Mouse (Mus musculus) megakaryocyte, adult 5-6 weeks (primary cell): ENCODE measurements around the gene Map3k5. TPM values are rescaled to one million over a fixed set of nuclear protein-coding genes. Genes with fewer than 3 reads are reported as not detected.

Experiments
- ATAC-seq: 2 replicates; pipeline ENCODE4 v1.8.0; 2016; ENCODE audit warnings: mild to moderate bottlenecking, inconsistent platforms; ENCODE audit not compliant: poor library complexity, severe bottlenecking
- total RNA-seq, 2 experiments: library from RNA; stranded (forward) in 1 of 2; stranded (reverse) in 1 of 2; fragments of 153-499, 151-499 nt in 1 of 2; fragments of 221-1000, 200-1000 nt in 1 of 2; gene quantifications; 2 replicates each; pipeline versions ENCODE4 v1.2.3 to v1.2.4; 2015 to 2017

The Map3k5 gene
- total RNA-seq, 2 experiments from 2014 or later, result 25.4 to 36.7 TPM

GRCm38 (mm10) chr10:19933511-19934383 is 525 bp upstream of the Map3k5 start:
- peak; percentile 86 for ATAC-seq

GRCm38 (mm10) chr10:19935295-19935623 is 987 bp downstream of the Map3k5 start:
- ATAC-seq, result no peak

GRCm38 (mm10) chr10:19935821-19936367 is 1.6 kb downstream of the Map3k5 start:
- ATAC-seq, result no peak

- no peak for ATAC-seq
Observed at GRCm38 (mm10) chr10:19936961-19937708, 2.9 kb downstream of the Map3k5 start.

- ATAC-seq, result no peak
Observed at GRCm38 (mm10) chr10:19938738-19939137, 4.5 kb downstream of the Map3k5 start.

GRCm38 (mm10) chr10:19939282-19939705 is 5.0 kb downstream of the Map3k5 start:
- peak; percentile 72 for ATAC-seq

GRCm38 (mm10) chr10:19940127-19940526 is 5.9 kb downstream of the Map3k5 start:
- no peak for ATAC-seq

- no peak for ATAC-seq
Observed at GRCm38 (mm10) chr10:19940626-19941025, 6.4 kb downstream of the Map3k5 start.

GRCm38 (mm10) chr10:19941063-19941462 is 6.8 kb downstream of the Map3k5 start:
- ATAC-seq, result peak; percentile 72

GRCm38 (mm10) chr10:19941914-19942313 is 7.6 kb downstream of the Map3k5 start:
- peak; percentile 53 for ATAC-seq

- no peak for ATAC-seq
Observed at GRCm38 (mm10) chr10:19942621-19943020, 8.3 kb downstream of the Map3k5 start.

- no peak for ATAC-seq
Observed at GRCm38 (mm10) chr10:19945651-19946050, 11.4 kb downstream of the Map3k5 start.

- no peak for ATAC-seq
Observed at GRCm38 (mm10) chr10:19946644-19947043, 12.4 kb downstream of the Map3k5 start.

GRCm38 (mm10) chr10:19947441-19947840 is 13.2 kb downstream of the Map3k5 start:
- ATAC-seq, result no peak

GRCm38 (mm10) chr10:19947901-19948300 is 13.6 kb downstream of the Map3k5 start:
- no peak for ATAC-seq

- no peak for ATAC-seq
Observed at GRCm38 (mm10) chr10:19948381-19948780, 14.1 kb downstream of the Map3k5 start.

GRCm38 (mm10) chr10:19949106-19949505 is 14.8 kb downstream of the Map3k5 start:
- no peak for ATAC-seq

- no peak for ATAC-seq
Observed at GRCm38 (mm10) chr10:19953032-19953761, 18.9 kb downstream of the Map3k5 start.

- no peak for ATAC-seq
Observed at GRCm38 (mm10) chr10:19954572-19954971, 20.3 kb downstream of the Map3k5 start.

- no peak for ATAC-seq
Observed at GRCm38 (mm10) chr10:19955817-19956216, 21.5 kb downstream of the Map3k5 start.

- no peak for ATAC-seq
Observed at GRCm38 (mm10) chr10:19956745-19957144, 22.5 kb downstream of the Map3k5 start.
